Mouse (Mus musculus) small intestine, adult 2 months (tissue): ENCODE results near the gene Jph4.

Experiments
- CTCF ChIP-seq: fragments of 200-500 bp; IDR thresholded peaks from 2 replicates; pipeline ENCODE4 v1.5.1; 2012; ENCODE audit warnings: low read depth, mild to moderate bottlenecking, control low read depth, inconsistent platforms, low read length, moderate library complexity, mixed read lengths; ENCODE audit not compliant: insufficient replicate concordance, insufficient read length; ENCODE audit errors: extremely low read depth
- POLR2A ChIP-seq: fragments of 200-500 bp; IDR thresholded peaks from 2 replicates; pipeline ENCODE4 v1.6.1; 2012; ENCODE audit warnings: low read depth, mild to moderate bottlenecking, control low read depth, inconsistent platforms, low read length, moderate library complexity

DNA sequence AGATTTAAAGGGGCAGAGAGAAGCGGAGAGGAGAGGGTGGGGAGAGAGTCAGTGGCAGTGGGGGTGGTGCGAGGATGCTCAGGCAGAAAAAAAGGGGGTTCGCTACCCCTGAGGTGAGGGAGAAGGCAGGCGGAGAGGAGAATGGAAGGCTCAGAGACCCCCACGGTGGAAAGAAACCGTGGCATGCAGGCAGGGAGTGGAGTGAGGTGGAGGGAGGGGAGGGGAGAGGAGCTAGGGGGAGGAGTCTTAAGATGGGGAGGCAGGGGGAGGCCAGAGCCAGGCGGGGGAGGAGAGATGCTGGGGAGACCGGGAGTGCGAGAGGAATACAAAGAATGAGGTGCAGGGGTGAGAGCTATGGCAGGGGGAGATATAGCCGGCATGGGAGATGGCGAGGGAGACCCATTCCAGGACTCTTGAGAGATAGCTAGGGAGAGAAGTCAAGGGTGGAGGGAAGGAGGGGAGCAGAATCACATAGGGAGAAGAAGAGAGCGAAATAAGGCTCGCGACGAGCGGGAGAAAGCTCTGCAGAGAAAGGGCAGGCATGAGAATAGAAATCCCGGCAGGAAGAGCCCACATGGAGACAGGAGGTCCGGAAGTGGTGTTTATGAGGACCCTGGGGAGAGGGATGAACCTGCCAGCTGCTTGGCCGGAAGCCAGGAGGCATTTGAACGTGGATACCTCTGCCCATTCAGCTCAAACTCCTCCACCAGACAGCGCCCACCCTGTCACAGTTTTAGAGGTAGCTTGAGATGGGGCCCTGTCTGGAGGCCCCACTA lies at the start of gene Jph4:
- no peak for TF ChIP-seq POLR2A
- no peak for TF ChIP-seq CTCF
